Mouse (Mus musculus) mouse trophoblast stem cell (cell line): ENCODE data around the gene Taf10.

Experiments used
- in situ Hi-C, 2 experiments: fragments of 300-500 bp; cut with MseI, MboI; formaldehyde crosslinking; loops; 2 replicates in 1 of 2; 3 replicates in 1 of 2; pipeline ENCODE4 v1.15.1; 2025

The Taf10 gene

DNA sequence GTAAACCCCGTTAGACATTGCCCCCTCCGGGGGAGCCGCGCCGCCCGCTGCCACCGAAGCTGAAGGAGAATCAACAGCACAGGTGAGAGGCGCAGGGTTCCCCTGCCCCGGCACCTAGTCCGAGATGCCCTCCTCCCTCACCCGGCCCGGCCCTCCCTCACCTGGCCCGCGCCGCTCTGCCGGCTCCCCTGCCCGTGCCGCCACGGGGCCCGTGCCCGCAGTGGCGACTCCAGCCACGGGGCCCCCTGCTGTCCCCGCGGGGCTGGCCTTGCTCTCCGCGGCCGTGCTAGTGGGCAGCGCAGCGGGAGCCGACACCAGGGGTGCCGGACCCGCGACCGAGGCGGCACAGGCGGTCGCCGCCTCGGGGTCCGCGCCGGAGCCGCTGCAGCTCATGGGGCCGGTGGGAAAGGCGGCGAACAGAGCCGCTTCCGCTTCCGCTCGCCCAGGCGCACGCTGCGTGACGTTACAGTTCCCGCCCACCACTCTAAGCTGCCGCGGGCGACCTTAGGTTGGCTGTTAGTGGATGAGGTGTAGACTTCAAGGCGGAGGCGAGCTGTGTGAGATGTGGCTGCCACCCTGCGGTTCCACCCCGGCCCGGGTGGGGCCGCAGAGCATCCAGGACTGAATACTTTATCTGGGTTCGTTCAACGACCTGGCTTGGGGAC, at the start of gene Taf10:
TSS of gene Taf10 (minus strand) at position 436 of the 665 bp plus-strand sequence.
- in situ Hi-C loops: no loop called here

- in situ Hi-C loops: no loop called here
These were observed 49.5 kb upstream of the Taf10 start for GRCm38 (mm10) chr7:105793701-105794100.

GRCm38 (mm10) chr7:105791147-105791546, 47.0 kb upstream of the Taf10 start:
- in situ Hi-C loops: no loop called here

GRCm38 (mm10) chr7:105787285-105788140, 43.4 kb upstream of the Taf10 start, which contains the start of gene Dchs1:
Gene Dchs1, minus strand, starts transcription at chr7:105787654.
- in situ Hi-C loops: no loop called here

GRCm38 (mm10) chr7:105786506-105787284, 42.5 kb upstream of the Taf10 start:
- in situ Hi-C loops: no loop called here

DNA sequence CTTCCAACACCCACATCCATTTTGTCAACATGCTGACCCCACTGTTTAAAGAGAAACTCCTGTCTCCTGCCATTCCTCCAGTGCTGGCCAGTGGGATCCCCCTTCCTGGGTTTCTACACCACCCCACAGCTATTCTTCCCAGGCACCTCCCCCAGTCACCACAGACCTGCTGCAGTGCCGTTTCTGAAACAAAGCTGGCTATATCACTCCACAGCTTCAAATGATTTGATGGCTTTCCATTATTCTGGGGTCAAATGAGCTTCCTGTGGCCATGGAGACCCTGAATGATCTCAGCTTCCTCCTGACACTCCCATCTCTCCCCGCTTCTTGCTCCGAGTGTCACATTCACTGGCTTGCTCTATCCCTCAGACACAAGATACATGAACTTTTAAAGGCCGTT, 40.4 kb upstream of the Taf10 start:
- in situ Hi-C loops: no loop called here

DNA sequence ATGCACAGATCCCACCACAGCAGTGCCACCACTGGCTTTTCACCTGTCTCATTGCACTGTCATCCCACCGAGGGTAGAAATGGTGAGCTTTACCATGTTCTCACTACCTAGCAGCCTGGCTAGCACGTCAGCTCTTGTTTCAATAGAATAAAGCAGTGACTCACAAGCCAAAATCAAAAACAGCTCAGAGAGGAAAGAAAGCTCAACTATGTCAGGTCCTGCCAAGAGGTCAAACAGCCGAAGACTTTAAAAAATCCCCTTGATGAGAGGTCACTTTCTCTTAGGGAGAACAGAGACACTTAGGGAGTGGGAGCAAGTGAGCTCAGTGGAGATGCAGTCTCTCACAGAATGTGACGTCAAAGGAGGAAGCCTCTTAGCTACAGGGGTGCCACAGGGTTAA, 39.7 kb upstream of the Taf10 start:
- in situ Hi-C loops: no loop called here

DNA sequence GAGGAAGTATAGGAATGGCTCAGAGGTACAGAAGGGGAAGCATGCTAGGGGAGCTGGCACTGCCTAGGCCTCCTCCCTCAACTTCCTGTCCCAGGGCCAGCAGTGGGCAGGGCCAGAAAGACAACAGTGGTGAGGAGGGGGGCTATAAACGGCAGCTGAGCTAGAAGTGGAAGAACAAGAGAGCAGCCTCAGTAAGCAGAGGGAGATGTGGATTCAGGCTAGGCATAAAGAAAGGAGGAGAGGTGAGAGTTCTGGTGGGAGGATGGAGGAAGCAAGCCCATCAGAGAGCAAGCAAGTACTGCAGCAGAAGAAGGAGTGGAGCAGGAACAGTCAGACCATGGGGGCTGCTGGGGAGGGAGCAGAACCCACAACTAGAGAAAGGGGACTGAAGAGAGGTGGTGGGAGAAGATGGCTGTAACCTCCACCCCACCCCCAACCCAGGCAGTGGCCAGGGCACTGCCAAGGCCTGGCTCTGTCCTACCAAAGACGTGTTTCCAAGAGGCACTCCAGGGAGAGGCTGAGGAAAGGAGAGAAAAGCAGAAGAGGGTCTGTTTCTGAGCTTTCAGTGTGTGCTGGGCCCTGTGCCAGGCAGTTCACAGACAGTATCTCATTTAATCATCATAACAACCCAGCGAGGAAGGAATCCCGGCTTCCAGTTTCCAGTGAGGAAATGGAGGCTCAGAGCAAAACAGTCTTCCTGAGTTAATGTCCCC, 34.5 kb upstream of the Taf10 start:
- in situ Hi-C loops: no loop called here

DNA sequence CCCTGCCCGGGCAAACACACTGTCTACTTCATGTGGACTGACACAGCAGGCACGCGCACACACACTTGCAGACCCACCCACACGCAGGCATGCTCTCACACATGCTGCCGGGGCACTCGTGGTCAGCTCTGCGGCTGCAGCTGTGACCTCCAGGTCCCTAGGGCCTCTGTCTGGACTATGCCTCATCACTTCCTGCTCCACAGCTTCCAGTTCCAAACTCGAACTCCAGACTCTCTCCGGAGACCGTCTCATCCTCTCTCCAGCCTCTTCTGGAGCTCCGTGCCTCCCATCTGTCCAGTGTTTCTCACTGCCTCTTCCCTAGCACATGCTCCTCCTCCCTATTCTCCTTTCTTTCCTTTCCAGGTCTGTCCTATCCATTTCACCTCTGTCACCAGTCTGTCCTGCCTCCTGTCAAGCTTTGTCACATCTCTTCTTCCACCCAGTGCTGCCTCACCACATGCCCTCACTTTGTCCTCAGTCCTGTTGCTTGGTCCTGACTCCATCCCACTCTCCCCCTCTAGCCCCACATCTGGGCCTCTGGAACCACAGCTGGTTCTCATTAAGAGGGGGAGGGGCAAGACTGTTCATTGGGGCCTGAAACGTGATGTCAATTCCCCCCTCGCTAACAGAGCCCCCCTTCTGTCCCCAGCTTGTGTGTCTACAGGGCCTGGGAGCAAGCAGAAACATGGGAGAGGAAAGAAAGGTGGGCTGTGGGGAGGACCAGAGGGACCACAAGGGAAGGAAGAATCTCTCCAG, 33.8 kb upstream of the Taf10 start:
- in situ Hi-C loops: no loop called here

DNA sequence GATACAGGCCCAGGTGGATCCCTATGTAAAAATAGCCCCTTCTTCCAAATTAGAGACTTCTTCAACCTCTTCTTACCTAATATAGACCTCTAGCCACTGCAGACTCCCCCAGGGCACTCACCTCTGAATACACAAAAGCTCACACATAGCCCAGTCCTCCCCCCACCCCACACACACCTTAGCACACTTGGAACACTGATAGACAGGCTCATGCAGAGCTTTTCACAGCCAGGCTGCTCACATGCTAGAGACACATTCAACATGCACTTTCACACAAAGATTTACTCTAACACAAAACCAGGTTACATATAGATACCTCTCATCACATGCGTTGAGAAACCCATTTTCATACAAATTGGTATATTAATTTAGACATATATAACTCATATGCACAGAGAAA, 33.2 kb upstream of the Taf10 start:
- in situ Hi-C loops: no loop called here

- in situ Hi-C loops: no loop called here
These were observed 31.9 kb upstream of the Taf10 start for GRCm38 (mm10) chr7:105776026-105776425.

GRCm38 (mm10) chr7:105774661-105775060, 30.5 kb upstream of the Taf10 start:
- in situ Hi-C loops: no loop called here

- in situ Hi-C loops: no loop called here
These were observed 28.9 kb upstream of the Taf10 start for GRCm38 (mm10) chr7:105773041-105773440.

DNA sequence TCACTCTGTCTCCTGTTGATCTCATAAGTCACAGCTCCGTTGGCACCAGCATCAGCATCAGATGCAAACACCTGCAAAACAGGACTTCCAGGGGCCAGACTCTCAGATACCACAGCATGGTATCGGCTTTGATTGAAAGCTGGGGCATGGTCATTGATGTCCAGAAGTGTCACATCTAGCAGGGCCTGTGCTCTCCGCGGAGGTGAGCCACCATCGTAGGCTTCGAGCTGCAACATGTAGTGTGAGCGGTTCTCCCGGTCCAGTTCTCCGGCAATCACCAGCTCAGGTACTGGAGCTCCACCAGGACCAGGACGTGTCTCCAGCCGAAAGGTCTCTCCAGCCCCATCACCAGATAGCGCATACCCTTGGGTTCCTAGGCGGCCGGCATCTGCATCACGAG, 28.2 kb upstream of the Taf10 start:
- in situ Hi-C loops: no loop called here

DNA sequence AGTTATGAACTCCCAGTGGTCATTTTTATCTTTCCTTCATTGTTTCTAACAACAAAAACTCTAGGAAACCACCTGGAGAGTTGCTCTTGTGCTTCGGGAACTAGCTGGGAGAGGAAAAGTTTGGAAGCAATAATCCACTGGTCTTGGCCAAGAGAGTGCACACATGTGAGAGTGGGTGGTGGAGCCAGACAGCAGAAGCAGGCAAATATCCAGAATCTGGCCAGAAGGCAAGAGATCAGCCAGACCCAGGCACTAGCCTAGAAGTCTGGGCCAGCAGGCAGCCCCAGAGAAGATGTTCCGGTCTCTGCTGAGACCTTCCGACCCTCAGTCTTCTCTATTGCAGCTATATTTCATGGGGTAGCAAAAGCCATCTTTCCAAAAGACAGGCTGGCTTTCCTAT, 25.8 kb upstream of the Taf10 start:
- in situ Hi-C loops: no loop called here

DNA sequence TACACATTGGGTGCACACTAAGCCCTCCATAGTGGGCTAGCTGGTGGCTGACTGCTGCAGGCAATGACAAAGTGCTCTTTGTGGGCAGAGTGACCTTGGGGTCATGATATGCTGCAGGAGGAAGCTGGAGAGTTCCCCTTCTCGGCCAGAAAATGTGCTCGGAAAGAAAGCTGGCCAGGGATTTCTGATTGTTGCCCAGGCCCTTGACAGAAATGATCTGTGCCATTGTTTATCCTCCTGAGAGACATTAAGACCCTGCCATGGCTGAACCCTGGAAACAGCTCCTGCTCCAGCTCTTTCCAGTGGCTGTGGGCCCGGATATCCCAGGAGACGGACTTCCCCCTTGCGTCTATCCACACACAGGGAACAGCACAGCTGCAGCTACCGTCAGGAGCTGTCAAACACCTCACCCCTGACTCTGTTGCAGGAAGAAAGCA, 23.6 kb upstream of the Taf10 start:
- in situ Hi-C loops: no loop called here

DNA sequence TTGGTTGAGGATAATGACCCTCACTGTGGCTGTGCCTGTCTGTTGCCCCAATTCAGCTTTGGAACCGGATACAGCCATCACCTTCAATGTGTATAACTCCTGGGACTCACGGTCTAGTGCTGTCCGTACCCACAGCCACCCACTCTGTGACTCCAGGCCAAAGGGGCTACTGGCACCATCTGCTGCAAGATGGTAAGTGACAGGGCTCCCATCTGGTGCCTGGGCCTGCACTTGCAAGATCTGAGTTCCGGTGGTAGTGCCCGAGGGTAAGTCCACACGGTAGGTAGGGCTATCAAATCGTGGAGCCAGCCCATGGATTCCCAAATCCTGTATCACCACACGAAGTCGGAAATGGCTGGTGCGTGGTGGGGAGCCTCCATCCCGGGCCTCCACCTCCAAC, 20.2 kb upstream of the Taf10 start:
- in situ Hi-C loops: no loop called here

GRCm38 (mm10) chr7:105762517-105763270, 18.5 kb upstream of the Taf10 start:
- in situ Hi-C loops: no loop called here

DNA sequence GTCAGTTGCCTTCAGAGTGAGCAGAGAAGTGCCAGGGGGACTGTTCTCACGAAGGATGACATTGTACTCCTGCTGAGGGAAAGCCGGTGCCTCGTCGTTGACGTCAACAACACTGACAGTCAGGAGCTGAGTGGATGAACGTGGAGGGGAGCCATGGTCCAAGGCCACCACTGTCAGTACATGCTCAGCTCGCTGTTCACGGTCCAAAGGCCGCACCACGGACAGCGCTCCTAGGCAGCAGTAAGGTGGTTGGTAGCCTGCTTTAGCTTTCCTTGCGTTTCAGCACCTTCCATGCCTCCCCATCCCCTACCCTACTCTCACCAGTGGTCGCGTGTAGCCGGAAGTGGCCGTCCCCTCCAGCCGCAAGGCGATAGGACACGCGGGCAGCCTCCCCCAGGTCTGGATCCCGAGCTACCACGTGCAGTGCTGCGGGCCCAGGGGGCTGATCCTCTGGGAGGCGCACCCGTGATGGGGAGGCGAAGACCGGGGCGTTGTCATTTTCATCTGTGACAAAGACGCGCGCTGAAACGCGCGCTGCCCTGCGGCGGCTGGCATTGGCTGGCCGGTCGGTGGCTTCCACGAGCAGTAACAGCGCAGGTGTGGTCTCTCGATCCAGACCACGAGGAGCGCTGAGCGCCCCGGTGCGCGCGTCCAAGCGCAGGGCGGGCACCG, 17.8 kb upstream of the Taf10 start:
- in situ Hi-C loops: no loop called here

- in situ Hi-C loops: no loop called here
These were observed 9.1 kb upstream of the Taf10 start for GRCm38 (mm10) chr7:105753281-105753680.
